Comparison of ENCODE assay signal across 9 mouse cellular contexts in genomic region chr1:153424770-153425584, GRCm38 (mm10). TPM values are rescaled to one million over a fixed set of nuclear protein-coding genes. Genes with fewer than 3 reads are reported as not detected.
DNase-seq lines count a peak whose midpoint lies in the region; ATAC-seq lines count a peak whose summit lies in the region.
"Had no signal": no experiment of that assay in that cellular context is flagged by ENCODE, and none has a peak within 500 bp of the region (broad histone marks: within the 10 kb centered on the region; RNA-seq: fewer than 3 reads in every experiment).

Shcbp1l (plus strand) TSS chr1:153425162.

- peaks cover 46% of the 10 kb centered on the region for H3K27me3 ChIP-seq in forebrain, embryonic 10.5 days (ENCODE audit: poor library complexity, severe bottlenecking)
- no peaks in the 10 kb centered on the region for H3K27me3 ChIP-seq in heart, embryonic 14.5 days (ENCODE audit: control insufficient read depth, insufficient read depth, low read length)
- H3K27me3 ChIP-seq in liver, embryonic 12.5 days (replicated peaks) = peaks cover 16% of the 10 kb centered on the region
- H3K27me3 ChIP-seq in stomach, embryonic 16.5 days (ENCODE audit: control insufficient read depth, insufficient read depth, low read length) = peaks cover 3% of the 10 kb centered on the region; the same call in 1 of the 2 replicates

- peaks cover 16% of the 10 kb centered on the region for H3K4me1 ChIP-seq in forebrain, embryonic 10.5 days
- H3K4me1 ChIP-seq in heart, embryonic 14.5 days (ENCODE audit: control insufficient read depth in 2 of 2, insufficient read depth in 2 of 2, low read length in 2 of 2) = peaks cover 5 to 9% of the 10 kb centered on the region in 2 experiments; a peak in 2 of 4 replicates
- H3K4me1 ChIP-seq in liver, embryonic 12.5 days = peaks cover 20% of the 10 kb centered on the region
- H3K4me1 ChIP-seq in stomach, embryonic 16.5 days (ENCODE audit: control insufficient read depth, insufficient read depth, low read length) = peaks cover 4% of the 10 kb centered on the region

- H3K9me3 ChIP-seq in forebrain, embryonic 10.5 days = peaks cover 5% of the 10 kb centered on the region; the same call in 1 of the 2 replicates
- H3K9me3 ChIP-seq in heart, embryonic 14.5 days (ENCODE audit: control insufficient read depth, low read length) = no peaks in the 10 kb centered on the region
- H3K9me3 ChIP-seq in liver, embryonic 12.5 days (replicated peaks) = no peaks in the 10 kb centered on the region
- H3K9me3 ChIP-seq in stomach, embryonic 16.5 days (replicated peaks; ENCODE audit: control insufficient read depth, low read length) = no peaks in the 10 kb centered on the region

- H3K27ac ChIP-seq in forebrain, embryonic 10.5 days = peak within 1 kb of the TSS; percentile 72
- no peak within 1 kb of the TSS for H3K27ac ChIP-seq in heart, embryonic 14.5 days (replicated peaks in 1 of 2; ENCODE audit: control insufficient read depth in 1 of 2, insufficient read depth in 1 of 2, low read depth in 2 of 2, low read length in 2 of 2)
- peak within 1 kb of the TSS; percentile 90 for H3K27ac ChIP-seq in liver, embryonic 12.5 days
- H3K27ac ChIP-seq in stomach, embryonic 16.5 days (ENCODE audit: low read length) = no peak within 1 kb of the TSS

- H3K4me3 ChIP-seq in forebrain, embryonic 10.5 days = peak within 1 kb of the TSS; percentile 67
- peak within 1 kb of the TSS; percentile 51 to 58 for H3K4me3 ChIP-seq in heart, embryonic 14.5 days (ENCODE audit: control insufficient read depth in 1 of 2, insufficient read depth in 1 of 2, low read depth in 1 of 2, low read length in 2 of 2)
- H3K4me3 ChIP-seq in liver, embryonic 12.5 days = peak within 1 kb of the TSS; percentile 66
- H3K4me3 ChIP-seq in stomach, embryonic 16.5 days (replicated peaks; ENCODE audit: low read length) = peak within 1 kb of the TSS; percentile 58

- WGBS in forebrain, embryonic 10.5 days = 2% methylated on average over 60 of the region's 60 CpGs
- 3% methylated on average over 60 of the region's 60 CpGs for WGBS in heart, embryonic 14.5 days
- WGBS in liver, embryonic 12.5 days (ENCODE audit: insufficient replicate concordance) = 3% methylated on average over 60 of the region's 60 CpGs
- 2% methylated on average over 60 of the region's 60 CpGs for WGBS in stomach, embryonic 16.5 days

- no peaks in the 10 kb centered on the region for H3K36me3 ChIP-seq in forebrain, embryonic 10.5 days (replicated peaks)
- H3K36me3 ChIP-seq in heart, embryonic 14.5 days (ENCODE audit: control insufficient read depth, insufficient read depth, low read length) = no peaks in the 10 kb centered on the region
- no peaks in the 10 kb centered on the region for H3K36me3 ChIP-seq in liver, embryonic 12.5 days
- H3K36me3 ChIP-seq in stomach, embryonic 16.5 days (ENCODE audit: control insufficient read depth, insufficient read depth, low read length) = no peaks in the 10 kb centered on the region

- peak within 1 kb of the TSS; percentile 59 for H3K9ac ChIP-seq in heart, embryonic 14.5 days (ENCODE audit: low read length)
- H3K9ac ChIP-seq in liver, embryonic 12.5 days = peak within 1 kb of the TSS; percentile 79
- H3K9ac ChIP-seq in stomach, embryonic 16.5 days (ENCODE audit: low read length) = peak within 1 kb of the TSS; percentile 67

- ATAC-seq in heart, embryonic 14.5 days (ENCODE audit: insufficient number of reproducible peaks, insufficient read depth, low FRiP score, low read depth) = peak; percentile 76
- peak; percentile 91 for ATAC-seq in liver, embryonic 12.5 days
- ATAC-seq in stomach, embryonic 16.5 days (ENCODE audit: insufficient read depth, low FRiP score) = peak; percentile 88
- ATAC-seq: Patski had no signal

- DNase-seq in CD4-positive, CD25-positive, alpha-beta regulatory T cell, adult 2 months (ENCODE audit: low read depth, low spot score) = peak; percentile 86
- peak; percentile 73 for DNase-seq in c-Kit-positive CD71-negative TER-119-negative erythroid progenitor cells, embryonic 14.5 days (ENCODE audit: low read depth)
- peak; percentile 64 for DNase-seq in forebrain, embryonic 10.5 days (ENCODE audit: extremely low spot score, low spot score)
- DNase-seq in kidney, postnatal 14 days = peak; percentile 71
- DNase-seq in neural tube, embryonic 10.5 days (ENCODE audit: extremely low spot score, low spot score) = peak; percentile 77

- peak within 1 kb of the TSS; percentile 91 for H3K4me2 ChIP-seq in heart, embryonic 14.5 days (ENCODE audit: low read length)
- peak within 1 kb of the TSS; percentile 99 for H3K4me2 ChIP-seq in liver, embryonic 12.5 days
- peak within 1 kb of the TSS; percentile 99 for H3K4me2 ChIP-seq in stomach, embryonic 16.5 days (ENCODE audit: low read depth, low read length)

RNA-seq across cellular contexts. Expression of gene Shcbp1l, which starts in this region (rescaled TPM):
- 0.22 and 0.37 TPM in 2 replicates for polyA plus RNA-seq in forebrain, embryonic 10.5 days (2016; fragmentation: Nextera tagmentation; extraction: Ambion mirVana)
- polyA plus RNA-seq in heart, embryonic 14.5 days (2014; fragmentation: Nextera tagmentation; extraction: Ambion mirVana) = 0.40 and 0.47 TPM in 2 replicates
- polyA plus RNA-seq in liver, embryonic 12.5 days (2016; fragmentation: Nextera tagmentation; extraction: Ambion mirVana) = 0.18 and 0.24 TPM in 2 replicates
- polyA plus RNA-seq in stomach, embryonic 16.5 days (2015; fragmentation: Nextera tagmentation; extraction: Ambion mirVana) = 0.30 TPM in 1 of 2 replicates, not detected in the other

Comparison
In these comparisons a context has a peak if more than half of its experiments do, and no peak if none do; other contexts are left out.
1. Peak in DNase-seq, H3K4me3 ChIP-seq and H3K27ac ChIP-seq in forebrain, embryonic 10.5 days; RNA of the gene not detected or under 1 TPM.
2. Peak in ATAC-seq, H3K4me3 ChIP-seq, H3K9ac ChIP-seq and H3K4me2 ChIP-seq in heart, embryonic 14.5 days; RNA of the gene not detected or under 1 TPM.
3. Peak in ATAC-seq, H3K4me3 ChIP-seq, H3K27ac ChIP-seq, H3K9ac ChIP-seq and H3K4me2 ChIP-seq in liver, embryonic 12.5 days; RNA of the gene not detected or under 1 TPM.
4. Peak in ATAC-seq, H3K4me3 ChIP-seq, H3K9ac ChIP-seq and H3K4me2 ChIP-seq in stomach, embryonic 16.5 days; RNA of the gene not detected or under 1 TPM.